Mouse (Mus musculus) CH12.LX (cell line): Measurements from ENCODE around the gene Sfxn2.
A peak's percentile ranks its signal among the peaks of the same experiment; 100 is the strongest.

ENCODE experiments used
- CTCF ChIP-seq, 2 experiments: IDR thresholded peaks in 1 of 2; conservative IDR thresholded peaks in 1 of 2; 2 replicates each; pipeline ENCODE4 v1.5.1; 2011 to 2012; ENCODE audit warnings: low read depth in 2 of 2, low read length in 2 of 2, improper control_type of control experiment in 1 of 2, inconsistent platforms in 1 of 2, mild to moderate bottlenecking in 1 of 2, moderate library complexity in 1 of 2
- ELF1 ChIP-seq: IDR thresholded peaks from 2 replicates; pipeline ENCODE4 v1.6.1; 2014; ENCODE audit warnings: low read depth, mild to moderate bottlenecking, inconsistent platforms, low read length, improper control_type of control experiment
- EP300 ChIP-seq: IDR thresholded peaks from 2 replicates; pipeline ENCODE4 v1.6.1; 2011; ENCODE audit warnings: low read length, improper control_type of control experiment
- GABPA ChIP-seq: IDR thresholded peaks from 2 replicates; pipeline ENCODE4 v1.6.1; 2012; ENCODE audit warnings: low read depth, low read length, improper control_type of control experiment, inconsistent platforms; ENCODE audit not compliant: insufficient replicate concordance
- HCFC1 ChIP-seq: IDR thresholded peaks from 2 replicates; pipeline ENCODE4 v1.6.1; 2012; ENCODE audit warnings: low read depth, mild to moderate bottlenecking, inconsistent platforms, low read length, improper control_type of control experiment
- JUN ChIP-seq: IDR thresholded peaks from 2 replicates; pipeline ENCODE4 v1.6.1; 2011; ENCODE audit warnings: low read depth, mild to moderate bottlenecking, low read length, improper control_type of control experiment, moderate library complexity; ENCODE audit not compliant: insufficient read depth
- POLR2A ChIP-seq: IDR thresholded peaks from 2 replicates; pipeline ENCODE4 v1.6.1; 2011; ENCODE audit warnings: low read depth, mild to moderate bottlenecking, improper control_type of control experiment, low read length
- RAD21 ChIP-seq: IDR thresholded peaks from 2 replicates; pipeline ENCODE4 v1.6.1; 2011; ENCODE audit warnings: low read depth, mild to moderate bottlenecking, low read length, improper control_type of control experiment, moderate library complexity
- RCOR1 ChIP-seq: conservative IDR thresholded peaks from 2 replicates; pipeline ENCODE4 v1.6.1; 2012; ENCODE audit warnings: low read depth, mild to moderate bottlenecking, inconsistent platforms, low read length, improper control_type of control experiment
- TBP ChIP-seq: conservative IDR thresholded peaks from 2 replicates; pipeline ENCODE4 v1.6.1; 2011; ENCODE audit warnings: low read depth, low read length, improper control_type of control experiment

GRCm38 (mm10) chr19:46562581-46563515, 10.3 kb upstream of the Sfxn2 start:
- TF ChIP-seq CTCF (conservative IDR thresholded peaks at IDR 0.05 in 1 of 2, IDR thresholded peaks at IDR 0.05 in 1 of 2; ENCODE audit: low read depth in 2 of 2, low read length in 2 of 2): no peak
- no peak for TF ChIP-seq EP300
- no peak for TF ChIP-seq POLR2A
- TF ChIP-seq RCOR1: no peak
- TF ChIP-seq GABPA: no peak
- TF ChIP-seq HCFC1: no peak
- TF ChIP-seq ELF1: no peak
- peak; percentile 88 for TF ChIP-seq JUN
- TF ChIP-seq RAD21: no peak
- TF ChIP-seq TBP: no peak
